In the genomic region with DNA sequence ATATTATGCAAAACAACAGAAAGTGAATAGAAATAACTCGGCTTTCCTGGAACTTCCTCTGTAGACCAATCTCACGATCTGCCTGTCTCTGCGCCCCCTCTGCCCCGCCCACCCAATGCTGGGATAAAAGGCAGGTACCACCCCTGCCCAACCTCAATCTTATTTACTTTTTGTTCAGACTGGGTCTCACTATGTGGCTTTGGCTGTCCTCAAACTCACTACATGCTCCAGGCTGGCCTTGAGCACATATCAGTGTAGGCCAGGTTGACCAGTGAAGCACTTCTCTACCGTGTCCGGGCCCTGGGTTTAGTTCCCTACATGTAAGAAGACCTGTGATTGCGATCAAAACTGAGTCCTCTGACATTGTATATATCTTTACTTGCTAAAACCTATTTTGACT, we compare ENCODE assay signal across 27 mouse cellular contexts. TPM values are rescaled to one million over a fixed set of nuclear protein-coding genes. Genes with fewer than 3 reads are reported as not detected.
"Had no signal": no experiment of that assay in that cellular context is flagged by ENCODE, and none has a peak within 500 bp of the region (broad histone marks: within the 10 kb centered on the region; RNA-seq: fewer than 3 reads in every experiment).

No protein-coding gene starts in this region.

- H3K4me3 ChIP-seq: gastrocnemius, adult 2 months; heart, adult 2 months; heart, embryonic 13.5 days; heart, embryonic 15.5 days; hindbrain, embryonic 10.5 days; hindbrain, embryonic 12.5 days; layer of hippocampus, adult 2 months; limb, embryonic 13.5 days; limb, embryonic 15.5 days had no signal

- DNase-seq: gastrocnemius, adult 2 months; gastrocnemius, postnatal 10 days; gastrocnemius, postnatal 25 days; heart, adult 2 months; heart, postnatal 14 days; heart, postnatal 4 days; kidney, adult 18-20 months; kidney, postnatal 10 days; kidney, postnatal 25 days; kidney, postnatal 4 days; left cerebral cortex, postnatal 4 days had no signal

- H3K4me1 ChIP-seq: hindbrain, embryonic 12.5 days; limb, embryonic 13.5 days; limb, embryonic 15.5 days had no signal

- H3K4me2 ChIP-seq: heart, embryonic 11.5 days; heart, embryonic 13.5 days; heart, embryonic 15.5 days; hindbrain, embryonic 12.5 days; hindbrain, embryonic 14.5 days; limb, embryonic 13.5 days; limb, embryonic 15.5 days; liver, embryonic 11.5 days had no signal

- H3K9me3 ChIP-seq: heart, embryonic 13.5 days; heart, embryonic 15.5 days; hindbrain, embryonic 10.5 days; hindbrain, embryonic 12.5 days; limb, embryonic 13.5 days; limb, embryonic 15.5 days had no signal

- H3K27me3 ChIP-seq: heart, embryonic 13.5 days; heart, embryonic 15.5 days; hindbrain, embryonic 12.5 days; limb, embryonic 13.5 days; limb, embryonic 15.5 days had no signal

- H3K9ac ChIP-seq: heart, embryonic 13.5 days; heart, embryonic 15.5 days; hindbrain, embryonic 12.5 days; hindbrain, embryonic 14.5 days; limb, embryonic 13.5 days; limb, embryonic 15.5 days had no signal

- H3K36me3 ChIP-seq: heart, embryonic 15.5 days; hindbrain, embryonic 12.5 days; limb, embryonic 15.5 days had no signal

- H3K27ac ChIP-seq: gastrocnemius, adult 2 months; heart, adult 2 months; heart, embryonic 13.5 days; heart, embryonic 15.5 days; hindbrain, embryonic 10.5 days; hindbrain, embryonic 12.5 days; hindbrain, embryonic 14.5 days; layer of hippocampus, adult 2 months; limb, embryonic 13.5 days; limb, embryonic 15.5 days had no signal

- ATAC-seq: hindbrain, embryonic 16.5 days; inflammation-experienced regulatory T-cells, adult 6 months; intestine, embryonic 16.5 days had no signal

RNA-seq across cellular contexts. Expression of gene Lyz1, which starts 46.6 kb away (rescaled TPM):
- polyA plus RNA-seq: hindbrain, embryonic 10.5 days; hindbrain, embryonic 12.5 days; hindbrain, embryonic 14.5 days; hindbrain, embryonic 16.5 days; kidney, embryonic 14.5 days; kidney, embryonic 16.5 days; limb, embryonic 11.5 days; liver, embryonic 11.5 days had no signal
